Mouse (Mus musculus) neutrophil, adult 5-6 weeks (primary cell): ENCODE measurements at regions not wholly inside any gene's neighbourhood (a gene's known extent, or its start where the extent isn't known, plus 50 kb on each side); places are given as distances from the start of the nearest gene placed in this dataset.

Experiments used
- ATAC-seq: fragments of 151-379, 151-347 bp; 2 replicates; pipeline ENCODE4 v1.8.0; 2017; ENCODE audit warnings: mild to moderate bottlenecking, moderate TSS enrichment; ENCODE audit not compliant: insufficient number of reproducible peaks, poor library complexity, low FRiP score, severe bottlenecking; ENCODE audit errors: extremely low read depth

DNA sequence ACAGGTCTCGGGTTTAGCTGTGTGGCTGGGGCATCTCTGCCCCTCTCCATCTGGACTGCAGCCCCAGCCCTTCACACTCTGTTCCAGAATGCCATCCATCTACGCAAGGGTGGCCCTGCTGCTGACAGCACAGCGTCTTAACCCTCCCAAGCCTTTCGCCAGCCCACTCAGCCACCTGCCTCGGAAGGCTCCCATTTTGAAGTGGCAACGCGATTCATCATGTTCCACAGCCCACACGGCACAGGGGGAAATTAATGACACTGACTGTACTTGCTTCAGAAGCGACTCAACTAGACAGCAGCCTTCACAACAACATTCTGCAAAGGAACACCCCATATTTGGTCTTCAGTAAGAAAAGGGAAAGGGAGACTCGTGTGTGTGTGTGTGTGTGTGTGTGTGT, 151.8 kb upstream of the Noct start:
- ATAC-seq = no peak

DNA sequence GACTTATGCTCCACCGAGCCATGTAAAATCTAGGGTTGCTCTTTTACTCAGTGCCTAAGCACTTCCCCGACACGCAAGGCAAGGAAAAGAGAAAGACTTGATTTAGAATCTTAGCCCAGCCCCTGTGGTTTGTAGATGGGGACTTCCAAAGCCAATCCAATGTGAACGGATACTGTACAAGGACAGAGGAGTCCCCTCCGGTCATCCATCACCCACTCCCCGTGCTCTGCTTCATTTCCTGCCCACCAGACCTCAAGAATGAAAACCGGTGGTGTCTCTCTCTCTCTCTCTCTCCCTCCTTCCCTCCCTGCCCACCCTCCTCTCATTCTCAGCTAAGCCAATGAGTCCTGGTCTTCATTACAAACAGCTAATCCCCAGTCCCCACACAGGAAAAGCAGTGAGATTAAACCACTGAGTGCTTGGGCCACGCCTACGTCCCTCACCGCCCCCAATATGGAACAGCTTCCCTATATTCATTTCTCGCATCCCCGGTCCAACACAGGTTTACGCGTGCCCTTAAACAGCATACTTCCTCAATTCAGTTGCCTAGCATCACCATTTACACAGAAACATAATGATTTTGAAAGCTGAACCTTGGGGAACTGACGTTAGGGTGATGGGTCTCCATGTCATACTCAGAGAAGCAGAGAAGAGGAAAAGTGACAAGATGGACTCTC, 151.1 kb upstream of the Noct start:
- peak; percentile 35; the same call in 1 of the 2 replicates for ATAC-seq

DNA sequence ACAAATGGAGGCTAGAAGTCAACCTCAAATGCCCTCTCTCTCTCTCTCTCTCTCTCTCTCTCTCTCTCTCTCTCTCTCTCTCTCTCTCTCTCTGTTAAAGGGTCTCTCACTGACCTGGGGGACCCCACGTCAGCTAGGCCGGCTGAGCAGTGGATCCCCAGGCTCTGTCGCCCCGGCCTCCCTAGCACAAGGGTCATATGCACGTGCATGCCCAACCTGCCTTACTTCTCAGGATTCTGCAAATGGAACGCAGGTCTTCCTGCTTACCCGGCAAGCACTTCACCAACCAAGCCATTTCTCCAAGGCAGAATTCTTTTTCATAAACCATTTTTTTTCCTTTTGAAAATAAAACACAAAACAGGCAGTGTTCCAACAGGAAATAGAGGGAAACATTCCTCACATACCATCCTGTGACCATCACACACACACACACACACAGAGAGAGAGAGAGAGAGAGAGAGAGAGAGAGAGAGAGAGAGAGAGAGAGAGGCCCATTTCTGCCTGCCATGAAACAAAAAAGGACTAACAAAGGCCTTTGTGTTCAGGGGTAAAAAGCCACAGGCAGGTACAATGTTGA, 150.4 kb upstream of the Noct start:
- no peak for ATAC-seq

DNA sequence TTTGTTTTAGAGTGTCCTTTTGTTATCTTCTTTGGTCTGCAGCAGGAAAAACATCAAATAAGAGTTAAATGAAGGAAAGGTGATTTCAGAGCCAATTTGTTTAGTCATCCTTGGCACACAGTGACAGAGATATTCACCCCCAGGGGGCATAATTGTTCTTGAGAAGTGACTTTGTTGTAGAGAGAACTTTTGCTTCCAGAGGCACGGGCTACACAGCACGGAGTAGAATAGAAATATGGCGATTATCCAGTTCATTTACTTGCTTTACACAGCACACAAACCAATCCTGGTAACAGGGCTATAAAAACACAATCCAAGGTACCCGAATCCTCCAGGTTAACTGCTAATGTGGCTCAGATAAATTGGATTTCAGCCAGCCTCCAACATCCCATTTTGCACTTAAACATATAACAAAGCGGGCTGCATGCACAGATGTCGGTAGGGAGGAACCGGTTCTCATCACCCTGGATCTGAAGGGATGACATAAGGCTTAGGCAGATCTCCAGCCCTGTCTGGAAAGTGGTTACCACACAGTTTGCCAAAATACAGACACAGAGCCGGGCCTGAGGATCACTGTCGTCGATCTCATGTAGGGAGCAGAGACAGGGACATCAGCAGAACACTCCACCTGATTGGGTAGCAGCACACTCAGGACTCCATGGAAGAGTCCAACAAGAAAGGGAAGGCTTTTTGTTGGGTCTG, 148.9 kb upstream of the Noct start:
- no peak for ATAC-seq

GRCm38 (mm10) chr3:51078459-51078858, 145.8 kb upstream of the Noct start:
- ATAC-seq = no peak

DNA sequence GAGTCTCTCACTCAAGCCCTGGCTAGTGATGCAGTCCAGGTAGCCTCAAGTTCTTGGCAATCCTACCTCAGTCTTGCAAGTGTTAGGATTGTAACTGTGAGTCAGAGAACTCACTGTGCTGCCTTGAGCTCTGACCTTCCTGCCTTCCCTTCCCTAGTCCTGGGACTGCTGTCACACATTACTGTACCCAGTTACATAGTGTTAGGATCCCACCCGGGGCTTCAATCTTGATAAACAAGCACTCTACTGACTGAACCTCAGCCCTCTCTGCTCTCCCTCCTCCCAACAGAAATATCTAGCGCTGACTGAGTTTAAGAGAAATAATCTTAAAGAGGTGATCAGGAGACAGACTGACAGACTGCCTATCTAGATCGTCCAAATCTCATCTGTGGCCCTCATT, 143.8 kb upstream of the Noct start:
- ATAC-seq = no peak

- ATAC-seq = no peak
Measured at GRCm38 (mm10) chr3:51080855-51081254, 143.4 kb upstream of the Noct start.

DNA sequence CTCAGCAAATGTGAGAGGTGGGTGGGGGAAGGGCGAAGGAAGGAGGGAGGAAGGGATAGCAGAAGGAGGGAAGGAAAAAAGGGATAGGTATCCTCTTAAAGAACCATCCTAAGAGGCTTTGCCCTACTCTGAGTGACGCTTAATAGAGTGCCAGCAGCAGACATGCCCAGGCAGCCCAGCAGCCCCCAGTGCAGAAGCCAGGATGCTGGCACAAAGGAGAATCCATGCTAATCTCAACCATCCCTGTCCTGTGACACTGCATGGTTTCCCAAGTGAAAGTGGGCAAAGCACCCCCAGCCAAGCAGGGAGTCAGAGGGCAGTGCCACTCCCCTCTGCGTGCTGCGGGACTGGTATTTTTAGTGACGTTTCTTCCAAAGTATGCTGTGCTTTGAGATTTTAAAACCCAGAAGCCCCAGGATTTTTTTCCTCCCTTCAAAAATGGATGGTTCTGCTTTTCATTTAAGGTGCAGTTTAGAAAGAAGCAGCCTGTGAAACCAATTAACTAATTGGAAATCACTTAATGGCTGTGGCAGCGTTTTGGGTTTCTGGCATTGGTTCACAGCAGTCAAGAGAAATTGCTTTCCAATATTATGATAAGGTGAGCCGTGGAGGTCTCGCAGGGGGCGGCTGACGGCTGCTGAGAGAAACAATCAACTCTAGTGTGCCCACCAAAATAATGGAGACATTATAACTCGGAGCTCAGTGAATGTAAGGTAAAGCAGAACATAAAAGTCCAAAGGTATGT, 141.2 kb upstream of the Noct start:
- no peak for ATAC-seq

- no peak for ATAC-seq
Measured at GRCm38 (mm10) chr3:51083583-51083982, 140.7 kb upstream of the Noct start.

DNA sequence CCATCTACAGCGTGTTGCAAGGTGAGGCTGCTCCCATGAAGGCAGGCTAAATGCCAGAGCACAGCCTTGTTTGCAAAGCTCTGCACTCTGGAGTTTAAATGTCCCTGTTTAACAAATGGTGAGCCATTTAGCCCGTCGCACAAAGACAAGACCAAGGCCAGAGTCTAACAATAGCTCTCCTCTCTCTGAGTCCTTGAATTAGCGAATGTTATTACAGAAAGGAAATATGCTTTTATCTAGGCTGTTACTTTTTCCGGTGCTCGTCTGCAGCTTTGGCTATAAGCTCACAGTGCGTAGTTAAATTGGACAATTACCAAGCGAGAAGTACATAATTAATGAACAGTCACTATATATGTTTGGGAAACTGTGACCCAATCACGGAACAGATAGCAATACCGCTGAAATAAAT, 137.8 kb upstream of the Noct start:
- ATAC-seq = no peak

DNA sequence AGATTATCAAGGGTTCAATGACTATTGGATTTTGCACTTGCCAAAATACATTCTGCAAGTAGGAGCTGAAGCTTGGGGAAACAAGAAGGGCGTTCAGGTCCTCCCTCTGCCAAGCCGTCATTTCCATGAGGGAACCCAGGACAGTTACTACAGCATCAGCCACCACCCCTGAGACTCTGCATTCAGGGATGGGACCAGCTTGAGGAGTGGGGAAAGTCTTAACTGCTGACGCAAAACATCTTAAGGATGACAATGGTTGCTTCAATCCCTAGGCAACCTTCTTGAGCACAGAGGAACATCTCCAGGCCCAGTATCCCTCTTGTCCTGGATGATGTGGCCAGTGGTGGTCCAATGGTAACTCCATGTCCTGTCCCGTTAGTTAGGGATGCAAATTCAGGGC, 137.2 kb upstream of the Noct start:
- no peak for ATAC-seq

DNA sequence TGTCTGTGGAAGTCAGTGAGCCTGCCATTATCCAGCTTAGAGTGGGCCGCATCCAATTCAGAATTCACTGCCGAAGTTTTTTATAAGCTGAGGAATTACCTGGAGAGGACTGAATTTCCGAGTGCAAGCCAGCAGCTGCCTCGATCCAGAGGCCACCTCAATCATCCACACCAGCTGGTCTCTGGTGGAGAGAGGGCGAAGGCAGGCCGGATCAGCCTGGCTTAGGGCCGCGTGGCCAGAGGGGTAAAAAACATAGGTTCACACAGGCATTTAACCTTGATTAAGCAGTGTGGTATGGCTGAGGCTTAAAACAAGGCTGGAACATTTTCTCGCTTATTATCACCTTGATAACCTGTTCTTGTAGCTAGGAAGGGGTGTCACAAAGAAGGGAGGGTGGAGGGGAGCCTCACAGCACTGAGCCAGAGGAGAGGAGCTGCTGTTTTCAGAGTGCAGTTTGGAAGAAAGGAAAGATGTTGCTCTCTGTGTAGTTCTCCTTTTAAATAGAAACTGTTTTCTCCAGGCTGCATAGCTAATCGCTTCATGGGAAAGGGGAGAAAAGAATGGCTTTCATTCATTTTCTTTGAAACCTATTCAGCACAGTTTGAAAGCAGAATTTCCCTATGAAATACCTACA, 135.1 kb upstream of the Noct start:
- no peak for ATAC-seq

DNA sequence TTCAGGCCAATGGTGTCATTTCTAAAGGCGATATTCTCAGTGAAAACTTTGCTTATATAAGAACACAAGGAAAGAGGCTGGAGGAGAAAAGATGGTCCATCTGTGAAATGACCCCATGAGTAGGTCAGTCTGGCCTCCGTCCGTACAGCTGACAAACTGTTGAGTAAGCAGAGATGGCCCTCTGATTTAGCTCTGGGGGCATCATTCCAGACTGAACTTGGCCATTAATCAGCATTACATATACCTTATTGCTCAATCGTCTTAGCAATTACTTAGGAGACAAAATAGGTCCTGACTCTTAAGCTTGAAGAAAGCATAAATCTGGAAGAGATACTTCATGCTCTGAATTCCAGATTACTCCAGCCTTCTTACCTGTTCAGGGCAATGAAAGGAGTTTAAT, 132.8 kb upstream of the Noct start:
- no peak for ATAC-seq

GRCm38 (mm10) chr3:51092079-51093028, 131.9 kb upstream of the Noct start:
- ATAC-seq = no peak

DNA sequence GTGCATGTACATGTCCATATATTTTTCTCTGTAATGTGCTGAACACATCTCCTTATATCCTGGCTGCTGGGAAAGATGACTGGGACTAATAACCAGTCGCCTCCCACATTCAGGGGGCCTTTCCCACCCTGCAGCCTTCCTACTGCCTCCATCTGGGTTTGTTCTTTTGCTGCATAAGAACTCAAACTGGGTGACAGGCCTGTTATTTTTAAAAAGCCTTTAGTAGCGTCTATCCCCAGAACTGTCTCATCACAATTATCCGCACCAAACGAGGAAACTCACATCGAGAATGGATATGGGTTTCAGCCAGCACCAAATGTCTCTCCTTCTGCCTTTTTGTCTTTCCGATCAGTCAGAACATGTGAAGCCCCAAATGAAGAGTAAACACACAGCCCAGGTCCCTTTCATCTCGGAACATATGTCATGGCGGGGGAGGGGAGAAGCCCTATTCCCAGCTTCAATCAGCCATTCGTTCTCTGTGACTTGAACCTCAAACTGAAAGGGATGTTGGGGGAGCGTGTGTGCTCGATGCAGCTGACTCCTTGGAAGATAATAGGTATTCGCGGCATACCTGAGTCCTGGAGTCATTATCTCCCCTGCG, 128.3 kb upstream of the Noct start:
- no peak for ATAC-seq

GRCm38 (mm10) chr3:51096545-51096944, 127.7 kb upstream of the Noct start:
- no peak for ATAC-seq

- ATAC-seq = no peak
Measured at GRCm38 (mm10) chr3:51097362-51097761, 126.9 kb upstream of the Noct start.

- ATAC-seq = no peak
Measured at GRCm38 (mm10) chr3:51099966-51100365, 124.3 kb upstream of the Noct start.
